Mouse (Mus musculus) liver, postnatal 0 days (tissue): ENCODE data around the gene Gvin1. TPM values are rescaled to one million over a fixed set of nuclear protein-coding genes. Genes with fewer than 3 reads are reported as not detected.
"Not testable (repeated sequence)": the region's sequence is repeated elsewhere in the genome, so short reads cannot be mapped to it uniquely, and the experiment has no call there.

Experiments used
- ATAC-seq: fragments of 200-750 bp; cut with Nextera tagmentation; 2 replicates; pipeline ENCODE4 v1.8.0; 2017; ENCODE audit warnings: mild to moderate bottlenecking, moderate library complexity
- DNase-seq: peaks from one replicate; pipeline ENCODE4 v3.0.0-alpha.2; 2016
- H3K27ac ChIP-seq: fragments of 300-500 bp; sonication (generic); 2 replicates; pipeline ENCODE4 v1.5.1; 2014; ENCODE audit warnings: antibody characterized with exemption, moderate library complexity, mild to moderate bottlenecking, low read depth
- H3K27me3 ChIP-seq: fragments of 300-500 bp; sonication (generic); 2 replicates; pipeline ENCODE4 v1.6.1; 2014; ENCODE audit warnings: low read length, control low read depth, mixed read lengths; ENCODE audit not compliant: insufficient read depth
- H3K36me3 ChIP-seq: fragments of 300-500 bp; sonication (generic); replicated peaks from 2 replicates; pipeline ENCODE4 v1.6.1; 2014; ENCODE audit warnings: mild to moderate bottlenecking, control low read depth, low read length, moderate library complexity, mixed read lengths; ENCODE audit not compliant: insufficient read depth
- H3K4me1 ChIP-seq: fragments of 300-500 bp; sonication (generic); 2 replicates; pipeline ENCODE4 v1.6.1; 2014; ENCODE audit warnings: antibody characterized with exemption, mild to moderate bottlenecking, control low read depth; ENCODE audit not compliant: insufficient read depth
- H3K4me2 ChIP-seq: fragments of 300-500 bp; sonication (generic); 2 replicates; pipeline ENCODE4 v1.6.1; 2014; ENCODE audit warnings: low read depth, mild to moderate bottlenecking, low read length, moderate library complexity, mixed read lengths
- H3K4me3 ChIP-seq: fragments of 300-500 bp; sonication (generic); 2 replicates; pipeline ENCODE4 v1.5.1; 2014; ENCODE audit warnings: low read depth, low read length
- H3K9ac ChIP-seq: fragments of 300-500 bp; sonication (generic); replicated peaks from 2 replicates; pipeline ENCODE4 v1.6.1; 2014; ENCODE audit warnings: mild to moderate bottlenecking, moderate library complexity
- H3K9me3 ChIP-seq: fragments of 300-500 bp; sonication (generic); 2 replicates; pipeline ENCODE4 v1.6.1; 2016; ENCODE audit warnings: mild to moderate bottlenecking, control low read depth, low read length, mixed read lengths
- CTCF ChIP-seq: sonication (generic); IDR thresholded peaks from 2 replicates; pipeline ENCODE4 v1.5.1; 2016; ENCODE audit warnings: antibody characterized with exemption, low read depth
- EP300 ChIP-seq: IDR thresholded peaks from 2 replicates; pipeline ENCODE4 v1.6.1; 2016; ENCODE audit warnings: antibody characterized with exemption, low read depth, mild to moderate bottlenecking
- WGBS: fragments of 180-500 bp; shearing (Covaris S2); extraction: QIAGEN DNeasy Blood & Tissue Kit; methylation state at CpG from one replicate; pipeline ENCODE4 v1.1.7; 2014; ENCODE audit not compliant: insufficient replicate concordance; 5-methylcytosine and 5-hydroxymethylcytosine counted together
- polyA plus RNA-seq: library from polyadenylated mRNA; unstranded; fragments of >200 nt; fragmentation: Nextera tagmentation; extraction: Ambion mirVana; gene quantifications from 2 replicates; pipeline ENCODE4 v1.2.1, GENCODE M21; 2015

Gvin1 gene
- polyA plus RNA-seq, 1 experiment from 2014 or later = 0.97 TPM

DNA sequence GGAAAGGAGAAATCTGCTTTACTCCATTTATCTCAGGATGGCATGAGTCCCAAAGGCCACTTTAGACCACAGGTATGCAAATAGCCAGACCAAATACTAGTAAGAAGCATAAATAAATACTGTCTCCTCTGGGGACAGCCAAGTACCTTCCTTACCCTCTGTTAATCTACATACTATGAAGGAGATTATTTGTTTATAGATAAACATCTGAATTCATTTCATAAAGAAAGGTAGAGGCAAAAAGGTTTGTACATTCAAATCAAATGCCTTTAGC lies 22.0 kb upstream of the Gvin1 start:
- no peak overlapping the region for H3K4me3 ChIP-seq
- H3K9me3 ChIP-seq = 0 out of 2 replicates have a peak, but pooled peaks cover 3% of the 10 kb centered on the region
- H3K9ac ChIP-seq = no peak overlapping the region
- H3K27ac ChIP-seq = peak overlapping the region; percentile 85
- no peak overlapping the region for H3K4me2 ChIP-seq
- ATAC-seq = no peak; the same call in 1 of the 2 replicates
- TF ChIP-seq CTCF = no peak
- no peak for TF ChIP-seq EP300
- no peak for DNase-seq
- H3K27me3 ChIP-seq = no peaks in the 10 kb centered on the region
- no peaks in the 10 kb centered on the region for H3K36me3 ChIP-seq
- H3K4me1 ChIP-seq = peaks cover 5% of the 10 kb centered on the region; the same call in 1 of the 2 replicates

DNA sequence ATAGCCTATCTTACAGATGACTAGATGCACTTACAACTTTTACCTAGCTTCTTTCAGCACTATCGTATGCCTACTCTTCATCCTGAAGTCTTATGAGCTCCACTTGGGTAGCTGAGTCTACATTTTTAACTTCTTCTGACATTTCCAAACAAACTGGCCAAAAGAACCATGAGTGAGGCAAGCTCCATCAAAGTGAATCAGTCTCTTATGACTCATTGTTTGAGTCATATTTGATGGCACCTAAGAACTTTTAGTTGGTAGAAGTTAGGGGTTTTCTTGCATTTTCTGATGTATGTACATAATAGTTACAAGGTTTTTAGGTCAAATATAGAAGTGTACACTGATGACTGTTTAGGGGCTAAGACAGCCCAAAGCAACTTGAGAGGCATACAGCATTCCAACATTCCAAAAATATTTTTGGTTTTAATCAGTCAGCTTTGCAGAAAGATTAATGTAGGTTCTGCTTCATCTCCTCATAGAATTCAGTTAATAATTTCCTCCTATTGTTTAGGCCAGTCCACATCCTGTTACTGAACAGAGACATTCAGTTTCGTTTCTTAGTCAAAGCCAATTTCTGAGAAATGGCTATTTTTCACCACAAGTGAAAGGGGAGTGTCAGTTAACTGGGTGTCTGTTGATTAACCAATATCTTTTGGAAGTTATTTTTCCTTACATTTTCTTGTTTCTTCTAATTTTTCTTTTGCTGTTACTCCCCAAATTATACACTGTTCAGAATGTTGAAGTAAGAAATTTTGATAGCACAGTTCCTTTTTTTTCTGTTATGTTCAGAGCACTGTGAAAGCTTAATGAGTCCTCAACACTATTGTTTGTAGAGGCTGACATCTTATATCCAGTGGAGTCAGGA lies 21.4 kb upstream of the Gvin1 start:
- Histone ChIP-seq H3K27me3 (no peaks in the 10 kb centered on the region), H3K9me3 (0 out of 2 replicates have a peak, but pooled peaks cover 3% of the 10 kb centered on the region), H3K4me2 (no peak overlapping the region), H3K9ac (no peak overlapping the region), H3K4me3 (no peak overlapping the region), H3K4me1 (peaks cover 5% of the 10 kb centered on the region; the same call in 1 of the 2 replicates), H3K36me3 (no peaks in the 10 kb centered on the region), H3K27ac (peak overlapping the region; percentile 85)
- TF ChIP-seq EP300 (no peak; the same call in 1 of the 2 replicates), CTCF (no peak)
- 38% methylated on average over 2 of the region's 2 CpGs for WGBS
- ATAC-seq (peak; percentile 79), DNase-seq (no peak)

DNA sequence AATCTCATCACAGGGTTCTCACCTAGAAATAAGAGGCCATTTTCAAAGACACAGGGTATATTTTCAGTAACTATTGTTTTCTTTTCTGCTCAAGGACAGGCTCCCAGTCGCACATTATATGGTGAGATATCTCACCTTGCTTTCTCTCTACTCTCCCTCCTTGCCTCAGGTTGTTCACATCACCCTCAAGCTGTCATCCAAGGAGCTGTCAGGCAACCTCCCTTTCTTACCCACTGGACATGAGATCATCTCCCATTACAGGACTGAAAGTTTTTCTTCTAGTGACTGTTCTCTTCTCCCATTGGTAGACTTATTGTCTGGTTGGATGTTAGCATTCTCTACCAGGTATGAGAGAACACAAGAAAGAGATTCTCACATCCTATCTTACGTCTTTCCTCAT lies 20.5 kb upstream of the Gvin1 start:
- no peaks in the 10 kb centered on the region for H3K27me3 ChIP-seq
- 67% methylated on average over 2 of the region's 2 CpGs for WGBS
- peaks cover 5% of the 10 kb centered on the region; the same call in 1 of the 2 replicates for H3K4me1 ChIP-seq
- no peak overlapping the region for H3K4me3 ChIP-seq
- H3K9ac ChIP-seq = no peak overlapping the region
- ATAC-seq (no peak), DNase-seq (no peak)
- no peak overlapping the region for H3K4me2 ChIP-seq
- H3K9me3 ChIP-seq = no peaks in the 10 kb centered on the region
- TF ChIP-seq EP300 = no peak
- TF ChIP-seq CTCF = no peak
- no peaks in the 10 kb centered on the region for H3K36me3 ChIP-seq
- no peak overlapping the region for H3K27ac ChIP-seq

DNA sequence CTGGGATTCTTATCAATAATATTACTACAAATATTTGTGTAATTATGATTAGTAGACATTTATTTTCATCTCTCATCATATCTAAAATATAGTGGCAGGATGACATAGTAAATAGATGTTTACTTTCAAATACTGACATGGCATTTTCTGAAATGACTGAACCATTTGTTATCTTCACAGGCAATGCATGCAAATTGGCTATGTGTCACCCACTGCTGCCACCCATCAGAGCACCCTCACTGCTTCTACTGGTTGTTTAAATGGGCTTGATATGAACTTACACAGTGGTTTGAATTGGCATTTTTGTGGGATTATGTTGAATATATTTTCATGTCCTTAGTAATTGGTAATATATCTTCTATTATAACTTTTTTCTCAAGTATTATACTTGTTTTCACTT lies 784 bp upstream of the Gvin1 start:
- not testable (repeated sequence) for H3K4me2 ChIP-seq, H3K27ac ChIP-seq, H3K27me3 ChIP-seq, H3K9me3 ChIP-seq, H3K4me1 ChIP-seq, DNase-seq, H3K4me3 ChIP-seq, H3K9ac ChIP-seq, H3K36me3 ChIP-seq
- ATAC-seq = peak; percentile 40; the same call in 1 of the 2 replicates

DNA sequence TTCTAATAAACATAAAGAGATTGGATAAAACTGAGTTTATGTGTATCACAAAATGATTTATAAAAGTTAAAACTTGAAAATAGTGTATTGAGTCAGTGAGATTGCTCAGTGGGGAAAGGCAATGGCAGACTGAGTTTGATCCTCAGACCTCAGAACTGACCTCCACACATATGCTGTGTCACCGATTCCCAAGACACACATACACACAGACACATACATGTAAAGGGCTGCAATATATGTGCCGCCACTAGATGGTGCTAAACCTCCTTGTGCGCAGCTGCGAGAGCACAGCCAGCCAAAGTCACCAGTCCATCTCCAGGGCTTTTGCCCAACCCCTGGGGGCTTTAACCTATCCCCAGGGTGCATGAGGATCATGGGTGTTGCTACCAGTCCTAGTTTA lies 1.4 kb downstream of the Gvin1 start:
- WGBS = no CpG with 5 or more reads among the region's 4 CpGs
- not testable (repeated sequence) for H3K4me1 ChIP-seq, H3K9ac ChIP-seq

DNA sequence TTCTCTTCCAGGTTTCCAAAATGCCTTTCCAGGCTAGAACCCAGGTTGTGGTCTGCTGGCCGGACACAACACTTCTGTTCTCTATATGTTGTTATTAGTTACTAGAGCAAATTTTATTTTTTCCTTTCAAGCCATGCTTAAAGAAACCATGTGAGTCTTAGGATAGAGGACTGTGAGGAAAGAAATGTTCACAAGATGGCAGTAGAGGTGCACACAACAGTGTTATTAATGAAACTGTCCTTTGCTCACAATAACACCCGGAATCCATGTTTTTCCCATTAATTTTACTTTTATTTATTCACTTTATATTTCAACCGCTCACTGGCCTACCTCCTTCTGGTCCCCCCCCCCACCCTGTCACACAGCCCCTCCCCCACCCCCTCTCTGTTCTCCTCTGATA lies 8.5 kb downstream of the Gvin1 start:
- ATAC-seq = peak; percentile 56; the same call in 1 of the 2 replicates
- peak; percentile 16; the same call in 1 of the 2 replicates for TF ChIP-seq CTCF
- not testable (repeated sequence) for H3K9ac ChIP-seq, H3K4me3 ChIP-seq, H3K9me3 ChIP-seq, H3K36me3 ChIP-seq, H3K27me3 ChIP-seq, DNase-seq, H3K4me1 ChIP-seq, H3K27ac ChIP-seq, H3K4me2 ChIP-seq
- WGBS = 71% methylated on average over 2 of the region's 3 CpGs

More for the DNA sequence above, 1.4 kb downstream of the Gvin1 start:
- H3K4me3 ChIP-seq, H3K4me2 ChIP-seq, H3K27me3 ChIP-seq, H3K27ac ChIP-seq, H3K36me3 ChIP-seq, H3K9me3 ChIP-seq, DNase-seq: not testable (repeated sequence)
- ATAC-seq = peak; percentile 76

DNA sequence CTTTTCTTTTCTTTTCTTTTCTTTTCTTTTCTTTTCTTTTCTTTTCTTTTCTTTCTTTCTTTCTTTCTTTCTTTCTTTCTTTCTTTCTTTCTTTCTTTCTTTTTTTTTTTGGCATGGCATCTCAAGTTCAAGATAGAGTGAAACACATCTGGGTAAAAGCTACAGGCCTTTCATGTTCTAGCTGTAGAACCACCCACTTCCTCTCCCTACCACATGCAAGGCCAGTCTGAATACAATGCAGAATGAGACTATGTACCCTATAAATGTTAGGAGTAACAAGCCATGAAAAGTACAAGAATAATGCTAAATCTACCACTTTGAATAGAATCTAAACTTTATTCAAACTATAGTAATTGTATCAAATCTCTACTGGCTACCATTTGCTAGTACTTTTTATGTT lies 38.1 kb downstream of the Gvin1 start:
- not testable (repeated sequence) for DNase-seq, H3K9ac ChIP-seq, H3K4me1 ChIP-seq, H3K4me2 ChIP-seq, ATAC-seq, H3K27me3 ChIP-seq, H3K4me3 ChIP-seq, H3K36me3 ChIP-seq, H3K27ac ChIP-seq, H3K9me3 ChIP-seq

DNA sequence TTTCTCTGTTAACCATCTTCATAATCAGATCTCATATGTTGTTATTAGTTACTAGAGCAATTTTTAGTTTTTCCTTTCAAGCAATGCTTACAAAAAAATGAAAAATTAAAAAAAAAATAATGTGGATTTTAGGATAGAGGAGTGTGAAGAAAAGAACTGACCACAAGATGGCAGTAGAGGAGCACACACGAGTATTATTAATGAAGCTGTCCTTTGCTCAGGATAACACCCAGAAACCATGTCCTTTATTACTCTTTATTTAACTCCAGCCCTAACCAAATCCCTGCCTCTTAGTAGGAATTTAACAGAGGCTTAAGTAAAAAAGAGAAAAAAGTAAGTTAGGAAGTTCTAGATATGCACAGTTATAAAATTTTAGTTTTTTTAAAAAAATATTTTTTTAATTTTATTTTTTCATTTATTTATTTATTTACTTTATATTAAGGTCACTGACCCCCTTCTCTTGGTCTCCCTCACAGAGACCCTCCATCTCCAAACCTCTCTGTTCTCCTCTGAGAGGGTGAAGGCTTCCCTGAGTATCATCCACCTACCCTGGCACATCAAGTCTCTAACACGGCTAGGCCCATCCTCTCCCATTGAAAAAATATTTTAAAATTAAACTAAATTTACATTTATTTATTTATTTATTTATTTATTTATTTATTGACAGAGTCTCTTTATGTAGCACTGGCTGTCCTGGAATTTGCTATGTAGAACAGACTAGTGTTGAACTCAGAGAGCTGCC lies 69.9 kb downstream of the Gvin1 start:
- not testable (repeated sequence) for ATAC-seq, H3K27ac ChIP-seq, H3K4me1 ChIP-seq, H3K4me2 ChIP-seq, H3K36me3 ChIP-seq, H3K9ac ChIP-seq, DNase-seq, H3K9me3 ChIP-seq, H3K27me3 ChIP-seq, H3K4me3 ChIP-seq
- WGBS = no CpG with 5 or more reads among the region's 2 CpGs

DNA sequence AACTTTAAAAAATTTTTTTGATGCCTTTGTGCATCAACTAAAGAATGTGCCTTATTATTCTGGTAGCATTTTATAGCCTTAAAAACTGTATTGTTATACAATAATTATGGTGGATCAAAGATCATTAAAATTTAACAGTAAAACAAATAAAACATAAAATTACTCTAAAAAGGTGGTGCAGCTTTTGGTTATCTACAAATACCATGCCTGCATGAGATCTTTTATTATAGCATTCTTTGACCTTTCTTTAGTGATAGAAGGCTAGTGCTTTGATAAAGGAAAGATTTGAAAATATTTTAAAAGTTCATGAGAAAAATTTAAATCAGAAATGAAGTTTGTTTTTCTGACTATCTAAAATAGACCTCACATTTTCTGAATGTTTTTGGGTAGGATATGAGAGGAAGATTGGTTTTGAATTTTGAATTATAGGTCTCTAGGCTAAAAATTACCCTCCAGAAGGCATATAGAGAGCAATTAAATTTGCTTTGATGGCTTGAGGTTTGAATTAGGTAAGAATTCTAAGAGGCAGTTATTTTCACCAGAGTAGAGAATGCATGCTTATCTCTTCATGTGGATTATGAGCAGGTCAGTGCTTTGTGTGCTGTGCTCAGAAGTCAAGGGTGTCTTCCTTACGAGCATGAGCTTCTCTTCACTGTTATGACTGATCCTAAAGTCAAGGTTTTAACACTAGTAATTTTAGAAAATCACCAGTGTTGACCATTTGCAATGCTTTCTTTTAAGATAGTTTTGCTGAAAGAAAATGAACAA lies 73.8 kb downstream of the Gvin1 start:
- H3K36me3 ChIP-seq, H3K27me3 ChIP-seq, H3K9ac ChIP-seq, DNase-seq, H3K27ac ChIP-seq, H3K4me3 ChIP-seq, H3K4me2 ChIP-seq, H3K4me1 ChIP-seq, ATAC-seq, H3K9me3 ChIP-seq: not testable (repeated sequence)
- no CpG with 5 or more reads among the region's 1 CpGs for WGBS
